Mouse (Mus musculus): ENCODE results near the gene Gm14214. TPM values are rescaled to one million over a fixed set of nuclear protein-coding genes. Genes with fewer than 3 reads are reported as not detected.

Gm14214 gene
- total RNA-seq (2014; fragmentation: Nextera tagmentation) (not detected in 2 replicates), total RNA-seq (2017) (not detected in 2 replicates), polyA plus RNA-seq (2012) (not detected in 2 replicates)

DNA sequence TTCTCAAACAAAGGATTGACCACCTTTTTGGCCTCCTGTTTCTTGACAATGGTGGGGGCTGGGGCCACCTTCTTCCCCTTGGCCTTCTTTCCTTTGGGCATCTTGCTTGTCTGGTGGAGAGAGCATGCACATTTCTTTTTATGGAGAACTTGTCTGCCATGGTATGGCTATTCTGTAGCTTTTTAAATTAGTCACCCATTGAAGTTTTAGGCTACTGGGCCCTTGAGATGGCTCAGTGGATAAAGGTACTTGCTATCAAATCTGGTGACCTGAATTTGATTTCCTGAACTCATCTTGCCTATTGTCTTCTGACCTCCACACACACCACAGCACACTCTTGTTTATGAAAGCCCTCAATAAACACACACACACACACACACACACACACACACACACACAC lies at the start of gene Gm14214:
Gene Gm14214, minus strand, starts transcription at position 101 of the 400 bp plus-strand sequence.
- no peak for DNase-seq (ENCODE audit: low spot score)
- no peak within 1 kb of the TSS for H3K4me3 ChIP-seq (ENCODE audit: low read depth, low read length)
- peaks cover 28% of the 10 kb centered on the region for H3K4me1 ChIP-seq (ENCODE audit: insufficient read depth, low read depth, low read length)
- H3K9me3 ChIP-seq (replicated peaks), result peaks cover 5% of the 10 kb centered on the region; the same call in 1 of the 2 replicates
- no peak for ATAC-seq (ENCODE audit: extremely low read depth, insufficient number of reproducible peaks, low FRiP score, poor library complexity, severe bottlenecking)
- peaks cover 4% of the 10 kb centered on the region; the same call in 1 of the 2 replicates for H3K27me3 ChIP-seq (ENCODE audit: insufficient read depth, low read length)
- H3K36me3 ChIP-seq (replicated peaks), result no peaks in the 10 kb centered on the region
- TF ChIP-seq POLR2AphosphoS5 (IDR thresholded peaks at IDR 0.05; ENCODE audit: insufficient replicate concordance, low read depth, low read length) (no peak), TAL1 (conservative IDR thresholded peaks at IDR 0.05; ENCODE audit: low read depth, low read length) (no peak), GATA1 (IDR thresholded peaks at IDR 0.05; ENCODE audit: borderline replicate concordance, low read length) (no peak), CTCF (IDR thresholded peaks at IDR 0.05; ENCODE audit: low read depth, low read length) (no peak), GATA2 (IDR thresholded peaks at IDR 0.05; ENCODE audit: borderline replicate concordance, low read depth, low read length) (no peak)

GRCm38 (mm10) chr2:154818599-154818998 lies 48.8 kb upstream of the Gm14214 start:
- no peak overlapping the region for H3K4me3 ChIP-seq (ENCODE audit: low read depth, low read length)
- TF ChIP-seq GATA2 (IDR thresholded peaks at IDR 0.05; ENCODE audit: borderline replicate concordance, low read depth, low read length), result no peak
- no peak for TF ChIP-seq GATA1 (IDR thresholded peaks at IDR 0.05; ENCODE audit: borderline replicate concordance, low read length)
- TF ChIP-seq POLR2AphosphoS5 (IDR thresholded peaks at IDR 0.05; ENCODE audit: insufficient replicate concordance, low read depth, low read length), result no peak
- no peak for TF ChIP-seq TAL1 (conservative IDR thresholded peaks at IDR 0.05; ENCODE audit: low read depth, low read length)
- no peak for TF ChIP-seq CTCF (IDR thresholded peaks at IDR 0.05; ENCODE audit: low read depth, low read length)
- DNase-seq (ENCODE audit: low spot score) (no peak), ATAC-seq (ENCODE audit: extremely low read depth, insufficient number of reproducible peaks, low FRiP score, poor library complexity, severe bottlenecking) (no peak)
- H3K4me1 ChIP-seq (ENCODE audit: insufficient read depth, low read depth, low read length), result peaks cover 27% of the 10 kb centered on the region
- H3K9me3 ChIP-seq (replicated peaks), result no peaks in the 10 kb centered on the region
- H3K27me3 ChIP-seq (ENCODE audit: insufficient read depth, low read length), result no peaks in the 10 kb centered on the region
- H3K36me3 ChIP-seq (replicated peaks), result peaks cover 52% of the 10 kb centered on the region

GRCm38 (mm10) chr2:154817788-154818187 lies 48.0 kb upstream of the Gm14214 start:
- Histone ChIP-seq H3K27me3 (ENCODE audit: insufficient read depth, low read length) (no peaks in the 10 kb centered on the region), H3K4me1 (ENCODE audit: insufficient read depth, low read depth, low read length) (peaks cover 27% of the 10 kb centered on the region), H3K4me3 (ENCODE audit: low read depth, low read length) (no peak overlapping the region), H3K36me3 (replicated peaks) (peaks cover 51% of the 10 kb centered on the region), H3K9me3 (replicated peaks) (no peaks in the 10 kb centered on the region)
- TF ChIP-seq GATA1 (IDR thresholded peaks at IDR 0.05; ENCODE audit: borderline replicate concordance, low read length) (no peak), GATA2 (IDR thresholded peaks at IDR 0.05; ENCODE audit: borderline replicate concordance, low read depth, low read length) (no peak), TAL1 (conservative IDR thresholded peaks at IDR 0.05; ENCODE audit: low read depth, low read length) (no peak), CTCF (IDR thresholded peaks at IDR 0.05; ENCODE audit: low read depth, low read length) (no peak), POLR2AphosphoS5 (IDR thresholded peaks at IDR 0.05; ENCODE audit: insufficient replicate concordance, low read depth, low read length) (no peak)
- DNase-seq (ENCODE audit: low spot score) (no peak), ATAC-seq (ENCODE audit: extremely low read depth, insufficient number of reproducible peaks, low FRiP score, poor library complexity, severe bottlenecking) (no peak)

DNA sequence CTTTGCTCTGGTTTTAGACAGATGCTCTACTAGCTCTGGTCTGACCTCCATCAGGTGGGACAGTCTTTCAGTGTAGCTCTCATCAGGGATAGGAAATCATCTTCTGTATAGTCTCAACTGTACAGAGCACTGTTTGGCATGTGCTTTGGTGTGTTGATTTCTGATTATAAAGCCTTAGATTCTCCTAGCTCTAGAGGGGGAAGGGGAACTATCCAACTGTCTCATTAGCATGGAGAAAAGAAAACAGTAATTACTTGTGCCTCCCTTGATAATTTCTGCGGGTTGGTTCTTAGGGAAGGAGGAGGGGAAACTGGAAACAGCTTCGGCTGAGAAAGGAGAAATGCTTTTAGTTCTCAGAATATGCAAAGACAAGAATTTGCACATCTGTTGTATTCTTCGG lies 47.3 kb upstream of the Gm14214 start:
- no peak for DNase-seq (ENCODE audit: low spot score)
- TF ChIP-seq CTCF (IDR thresholded peaks at IDR 0.05; ENCODE audit: low read depth, low read length) (no peak), TAL1 (conservative IDR thresholded peaks at IDR 0.05; ENCODE audit: low read depth, low read length) (no peak), GATA1 (IDR thresholded peaks at IDR 0.05; ENCODE audit: borderline replicate concordance, low read length) (no peak), GATA2 (IDR thresholded peaks at IDR 0.05; ENCODE audit: borderline replicate concordance, low read depth, low read length) (no peak), POLR2AphosphoS5 (IDR thresholded peaks at IDR 0.05; ENCODE audit: insufficient replicate concordance, low read depth, low read length) (no peak)
- peaks cover 27% of the 10 kb centered on the region for H3K4me1 ChIP-seq (ENCODE audit: insufficient read depth, low read depth, low read length)
- no peaks in the 10 kb centered on the region for H3K27me3 ChIP-seq (ENCODE audit: insufficient read depth, low read length)
- H3K4me3 ChIP-seq (ENCODE audit: low read depth, low read length), result no peak overlapping the region
- H3K36me3 ChIP-seq (replicated peaks), result peaks cover 47% of the 10 kb centered on the region
- ATAC-seq (ENCODE audit: extremely low read depth, insufficient number of reproducible peaks, low FRiP score, poor library complexity, severe bottlenecking), result no peak
- H3K9me3 ChIP-seq (replicated peaks), result no peaks in the 10 kb centered on the region

DNA sequence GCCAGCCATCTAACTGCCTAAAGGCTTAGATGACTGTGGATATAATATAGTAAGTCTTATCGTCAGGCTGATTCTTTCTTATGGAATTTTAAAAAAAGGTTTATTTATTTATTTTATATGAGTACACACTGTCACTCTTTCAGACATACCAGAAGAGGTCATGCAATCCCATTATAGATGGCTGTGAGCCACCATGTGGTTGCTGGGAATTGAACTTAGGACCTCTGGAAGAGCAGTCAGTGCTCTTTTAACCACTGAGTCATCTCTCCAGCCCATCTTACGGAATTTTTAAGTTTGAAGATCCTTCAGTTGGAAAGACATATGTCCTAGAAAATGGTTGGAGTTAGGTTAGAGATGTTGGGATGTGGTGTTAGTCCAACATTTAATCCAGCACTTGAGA lies 43.6 kb upstream of the Gm14214 start:
- Histone ChIP-seq H3K36me3 (replicated peaks) (peaks cover 36% of the 10 kb centered on the region), H3K4me1 (ENCODE audit: insufficient read depth, low read depth, low read length) (peaks cover 23% of the 10 kb centered on the region), H3K27me3 (ENCODE audit: insufficient read depth, low read length) (no peaks in the 10 kb centered on the region), H3K4me3 (ENCODE audit: low read depth, low read length) (no peak overlapping the region), H3K9me3 (replicated peaks) (no peaks in the 10 kb centered on the region)
- ATAC-seq (ENCODE audit: extremely low read depth, insufficient number of reproducible peaks, low FRiP score, poor library complexity, severe bottlenecking) (no peak), DNase-seq (ENCODE audit: low spot score) (no peak)
- TF ChIP-seq GATA2 (IDR thresholded peaks at IDR 0.05; ENCODE audit: borderline replicate concordance, low read depth, low read length), result no peak
- TF ChIP-seq GATA1 (IDR thresholded peaks at IDR 0.05; ENCODE audit: borderline replicate concordance, low read length), result no peak
- no peak for TF ChIP-seq POLR2AphosphoS5 (IDR thresholded peaks at IDR 0.05; ENCODE audit: insufficient replicate concordance, low read depth, low read length)
- no peak for TF ChIP-seq TAL1 (conservative IDR thresholded peaks at IDR 0.05; ENCODE audit: low read depth, low read length)
- TF ChIP-seq CTCF (IDR thresholded peaks at IDR 0.05; ENCODE audit: low read depth, low read length), result no peak

GRCm38 (mm10) chr2:154810821-154811220 lies 41.0 kb upstream of the Gm14214 start:
- Histone ChIP-seq H3K27me3 (ENCODE audit: insufficient read depth, low read length) (no peaks in the 10 kb centered on the region), H3K9me3 (replicated peaks) (no peaks in the 10 kb centered on the region), H3K4me1 (ENCODE audit: insufficient read depth, low read depth, low read length) (peaks cover 14% of the 10 kb centered on the region), H3K36me3 (replicated peaks) (peaks cover 37% of the 10 kb centered on the region), H3K4me3 (ENCODE audit: low read depth, low read length) (no peak overlapping the region)
- DNase-seq (ENCODE audit: low spot score), result no peak
- TF ChIP-seq TAL1 (conservative IDR thresholded peaks at IDR 0.05; ENCODE audit: low read depth, low read length), result no peak
- no peak for ATAC-seq (ENCODE audit: extremely low read depth, insufficient number of reproducible peaks, low FRiP score, poor library complexity, severe bottlenecking)

Measured in G1E (cell line).